Mouse (Mus musculus): ENCODE results near the gene Hoxd4. TPM values are rescaled to one million over a fixed set of nuclear protein-coding genes. Genes with fewer than 3 reads are reported as not detected.

Gene Hoxd4
- polyA plus RNA-seq, 1 experiment from 2014 or later = 4.7 TPM

DNA sequence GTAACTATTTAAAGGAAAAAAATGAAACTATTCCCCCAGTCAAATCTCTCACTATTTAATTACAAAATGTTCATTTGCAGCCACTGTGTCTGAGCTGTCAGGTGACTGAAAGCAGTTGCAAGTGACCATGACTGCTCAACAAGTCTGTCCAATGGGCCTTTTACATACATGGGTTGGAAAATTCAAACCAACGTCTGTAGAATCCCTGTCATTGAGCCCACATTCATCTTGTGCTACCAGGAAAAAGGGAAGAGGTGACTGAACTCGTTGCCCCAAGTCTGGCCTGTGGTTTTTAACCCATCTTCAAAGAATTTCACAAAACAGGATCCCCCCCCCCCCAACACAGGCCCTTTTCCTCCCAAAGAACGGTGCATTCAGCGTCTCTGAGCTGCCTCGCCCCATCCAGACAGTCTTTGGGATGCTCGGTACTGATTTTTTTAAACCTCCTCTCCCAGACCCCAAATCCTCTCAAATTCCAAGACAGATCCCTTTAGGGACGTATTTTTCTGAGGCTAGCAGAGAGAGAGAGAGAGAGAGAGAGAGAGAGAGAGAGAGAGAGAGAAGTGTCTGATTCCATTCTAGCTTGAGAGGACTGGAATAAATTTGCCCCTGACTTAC, 15.8 kb upstream of the Hoxd4 start:
- Histone ChIP-seq H3K4me1 (ENCODE audit: control insufficient read depth, insufficient read depth, low read length) (peaks cover 5% of the 10 kb centered on the region; the same call in 1 of the 2 replicates), H3K27me3 (ENCODE audit: control insufficient read depth, insufficient read depth, low read length) (peaks cover 7% of the 10 kb centered on the region; the same call in 1 of the 2 replicates), H3K9ac (replicated peaks; ENCODE audit: low read depth, low read length) (peak overlapping the region; percentile 92; the same call in 1 of the 2 replicates), H3K4me2 (ENCODE audit: low read depth, low read length) (peak overlapping the region; percentile 74), H3K9me3 (ENCODE audit: control insufficient read depth, low read length) (no peaks in the 10 kb centered on the region), H3K36me3 (ENCODE audit: control insufficient read depth, insufficient read depth, low read length) (no peaks in the 10 kb centered on the region), H3K27ac (ENCODE audit: low read depth, low read length) (peak overlapping the region; percentile 90; the same call in 1 of the 2 replicates), H3K4me3 (ENCODE audit: low read depth, low read length) (peak overlapping the region; percentile 39; the same call in 1 of the 2 replicates)
- no peak for ATAC-seq (ENCODE audit: low read depth)
- WGBS = 6% methylated on average over 7 of the region's 7 CpGs

DNA sequence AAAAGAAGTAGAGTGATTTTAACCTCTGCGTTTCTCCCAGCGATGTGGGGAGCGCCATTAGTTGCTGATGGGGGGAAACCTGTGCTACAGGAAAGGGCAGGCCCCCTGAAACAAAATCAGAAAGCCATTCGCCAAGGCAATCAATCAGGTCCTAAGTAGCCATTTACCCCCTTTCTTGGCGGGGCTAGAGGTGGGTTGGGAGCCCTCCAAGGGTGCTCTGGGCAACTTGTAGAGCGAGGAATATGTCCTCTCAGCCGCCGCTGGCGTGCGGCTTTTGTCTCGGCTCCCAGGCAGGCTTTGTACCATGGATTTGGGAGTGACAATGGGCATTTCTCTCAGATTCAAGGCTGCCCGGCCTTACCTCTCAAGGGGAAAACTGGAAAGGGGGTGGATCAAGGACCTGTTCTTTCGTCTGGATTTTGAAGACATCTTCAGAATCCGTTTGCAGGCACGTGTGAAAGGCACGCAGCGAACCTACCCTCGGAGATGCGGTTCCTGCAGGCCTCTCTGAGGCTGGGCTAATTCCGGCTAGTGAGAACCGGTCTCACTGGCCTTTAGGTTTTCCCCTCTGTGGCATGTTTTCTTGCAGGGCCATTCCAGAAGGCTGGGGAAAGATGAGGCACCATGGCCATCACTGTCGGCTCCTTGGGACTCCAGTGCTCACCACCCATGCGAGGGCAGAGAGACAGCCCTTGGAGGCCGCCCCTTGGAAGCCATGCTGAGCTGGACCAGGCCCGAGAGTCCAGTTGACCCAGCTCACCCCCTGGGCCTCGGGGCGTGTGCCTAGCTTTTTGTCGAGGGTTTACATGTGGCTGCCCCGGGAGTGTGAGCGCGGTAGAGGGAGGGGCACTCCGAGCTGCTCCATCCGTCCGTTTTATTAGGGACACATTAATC, 15.0 kb upstream of the Hoxd4 start:
- WGBS = 3% methylated on average over 34 of the region's 34 CpGs
- peak overlapping the region; percentile 74 for H3K4me2 ChIP-seq (ENCODE audit: low read depth, low read length)
- H3K9me3 ChIP-seq (ENCODE audit: control insufficient read depth, low read length) = no peaks in the 10 kb centered on the region
- H3K27ac ChIP-seq (ENCODE audit: low read depth, low read length) = peak overlapping the region; percentile 90
- peaks cover 7% of the 10 kb centered on the region; the same call in 1 of the 2 replicates for H3K27me3 ChIP-seq (ENCODE audit: control insufficient read depth, insufficient read depth, low read length)
- peak overlapping the region; percentile 53; the same call in 1 of the 2 replicates for H3K4me3 ChIP-seq (ENCODE audit: low read depth, low read length)
- ATAC-seq (ENCODE audit: low read depth) = peak; percentile 13; the same call in 1 of the 2 replicates
- H3K4me1 ChIP-seq (ENCODE audit: control insufficient read depth, insufficient read depth, low read length) = peaks cover 5% of the 10 kb centered on the region; the same call in 1 of the 2 replicates
- H3K36me3 ChIP-seq (ENCODE audit: control insufficient read depth, insufficient read depth, low read length) = no peaks in the 10 kb centered on the region
- peak overlapping the region; percentile 92 for H3K9ac ChIP-seq (replicated peaks; ENCODE audit: low read depth, low read length)

DNA sequence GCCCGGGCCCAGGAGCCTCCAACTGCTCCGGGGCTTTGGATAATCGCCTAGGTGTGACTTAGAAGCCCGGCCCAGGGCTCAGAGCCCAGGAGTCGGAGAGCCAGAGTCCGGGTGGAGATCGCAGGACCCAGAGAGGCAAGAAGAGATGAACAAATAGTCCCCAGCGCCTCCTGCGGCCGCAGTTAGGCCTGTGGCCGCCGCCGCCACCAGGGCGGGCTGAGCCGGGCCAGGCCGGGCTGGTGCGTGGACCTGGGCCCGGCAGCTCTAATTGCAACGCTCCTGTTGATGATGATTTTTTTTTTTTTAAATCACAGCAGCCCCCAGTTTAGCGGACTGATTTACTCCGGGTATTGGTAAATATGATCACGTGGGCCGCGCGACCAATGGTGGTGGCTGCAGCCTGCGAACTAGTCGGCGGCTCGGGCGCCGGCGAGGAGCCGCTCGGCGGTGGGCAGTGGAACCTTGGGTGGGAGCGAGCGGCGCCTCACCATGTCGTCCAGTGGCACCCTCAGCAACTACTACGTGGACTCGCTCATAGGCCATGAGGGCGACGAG, 14.1 kb upstream of the Hoxd4 start, which contains the start of gene Hoxd9:
Gene Hoxd9, plus strand, starts transcription at position 161 of the 555 bp plus-strand sequence.
- Histone ChIP-seq H3K36me3 (ENCODE audit: control insufficient read depth, insufficient read depth, low read length) (no peaks in the 10 kb centered on the region), H3K9me3 (ENCODE audit: control insufficient read depth, low read length) (no peaks in the 10 kb centered on the region), H3K4me2 (ENCODE audit: low read depth, low read length) (peak within 1 kb of the TSS; percentile 74), H3K27me3 (ENCODE audit: control insufficient read depth, insufficient read depth, low read length) (peaks cover 7% of the 10 kb centered on the region; the same call in 1 of the 2 replicates), H3K4me3 (ENCODE audit: low read depth, low read length) (peak within 1 kb of the TSS; percentile 53), H3K4me1 (ENCODE audit: control insufficient read depth, insufficient read depth, low read length) (peaks cover 5% of the 10 kb centered on the region; the same call in 1 of the 2 replicates), H3K9ac (replicated peaks; ENCODE audit: low read depth, low read length) (peak within 1 kb of the TSS; percentile 92), H3K27ac (ENCODE audit: low read depth, low read length) (peak within 1 kb of the TSS; percentile 90)
- ATAC-seq (ENCODE audit: low read depth) = peak; percentile 45
- WGBS = under 1% methylated on average over 40 of the region's 43 CpGs

DNA sequence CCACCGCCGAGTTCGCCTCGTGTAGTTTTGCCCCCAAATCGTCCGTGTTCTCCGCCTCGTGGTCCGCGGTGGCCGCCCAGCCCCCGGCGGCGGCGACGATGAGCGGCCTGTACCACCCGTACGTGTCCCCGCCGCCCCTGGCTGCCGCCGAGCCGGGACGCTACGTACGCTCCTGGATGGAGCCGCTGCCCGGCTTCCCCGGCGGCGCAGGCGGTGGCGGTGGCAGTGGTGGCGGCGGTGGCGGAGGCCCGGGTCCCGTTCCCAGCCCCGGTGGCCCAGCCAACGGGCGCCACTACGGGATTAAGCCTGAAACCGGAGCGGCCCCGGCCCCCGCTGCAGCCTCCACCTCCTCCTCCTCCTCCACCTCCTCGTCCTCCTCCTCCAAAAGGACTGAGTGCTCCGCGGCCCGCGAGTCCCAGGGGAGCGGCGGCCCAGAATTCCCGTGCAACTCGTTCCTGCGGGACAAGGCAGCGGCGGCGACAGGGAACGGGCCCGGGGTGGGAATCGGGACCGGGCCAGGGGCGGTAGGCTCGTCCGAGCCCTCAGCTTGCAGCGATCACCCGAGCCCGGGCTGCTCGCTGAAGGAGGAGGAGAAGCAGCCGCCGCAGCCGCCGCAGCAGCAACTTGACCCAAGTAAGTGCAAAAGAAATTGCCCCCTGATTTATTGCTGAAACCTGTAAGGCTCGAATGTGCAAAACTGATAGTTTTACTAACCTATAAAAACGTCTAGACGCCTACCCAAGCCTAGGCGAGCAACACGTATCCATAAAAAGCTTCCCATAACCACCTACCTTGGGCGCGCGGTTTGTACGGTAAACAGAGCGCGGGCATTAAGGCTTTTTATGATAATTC, 13.3 kb upstream of the Hoxd4 start:
- WGBS = under 1% methylated on average over 61 of the region's 86 CpGs
- peak; percentile 25 for ATAC-seq (ENCODE audit: low read depth)
- peak overlapping the region; percentile 92 for H3K9ac ChIP-seq (replicated peaks; ENCODE audit: low read depth, low read length)

DNA sequence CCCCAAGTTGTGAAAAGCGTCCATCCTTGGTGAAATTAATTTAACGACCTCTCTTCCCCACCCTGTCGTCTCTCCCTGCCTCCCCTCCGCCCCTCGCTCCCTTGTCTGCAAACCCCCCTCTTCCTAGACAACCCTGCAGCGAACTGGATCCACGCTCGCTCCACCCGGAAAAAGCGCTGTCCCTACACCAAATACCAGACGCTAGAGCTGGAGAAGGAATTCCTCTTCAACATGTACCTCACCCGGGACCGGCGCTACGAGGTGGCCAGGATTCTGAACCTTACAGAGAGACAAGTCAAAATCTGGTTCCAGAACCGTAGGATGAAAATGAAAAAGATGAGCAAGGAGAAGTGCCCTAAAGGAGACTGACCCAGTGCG, 12.7 kb upstream of the Hoxd4 start:
- no peaks in the 10 kb centered on the region for H3K36me3 ChIP-seq (ENCODE audit: control insufficient read depth, insufficient read depth, low read length)
- ATAC-seq (ENCODE audit: low read depth) = 0 out of 2 replicates have a peak, but pooled peaks have one; percentile 9
- peak overlapping the region; percentile 53 for H3K4me3 ChIP-seq (ENCODE audit: low read depth, low read length)
- peak overlapping the region; percentile 92 for H3K9ac ChIP-seq (replicated peaks; ENCODE audit: low read depth, low read length)
- H3K27me3 ChIP-seq (ENCODE audit: control insufficient read depth, insufficient read depth, low read length) = peaks cover 7% of the 10 kb centered on the region; the same call in 1 of the 2 replicates
- peak overlapping the region; percentile 90 for H3K27ac ChIP-seq (ENCODE audit: low read depth, low read length)
- peak overlapping the region; percentile 74 for H3K4me2 ChIP-seq (ENCODE audit: low read depth, low read length)
- no peaks in the 10 kb centered on the region for H3K9me3 ChIP-seq (ENCODE audit: control insufficient read depth, low read length)
- 3% methylated on average over 17 of the region's 17 CpGs for WGBS
- peaks cover 15% of the 10 kb centered on the region; the same call in 1 of the 2 replicates for H3K4me1 ChIP-seq (ENCODE audit: control insufficient read depth, insufficient read depth, low read length)

More for the DNA sequence above, 13.3 kb upstream of the Hoxd4 start:
- H3K4me3 ChIP-seq (ENCODE audit: low read depth, low read length) = peak overlapping the region; percentile 53
- H3K27ac ChIP-seq (ENCODE audit: low read depth, low read length) = peak overlapping the region; percentile 90
- H3K36me3 ChIP-seq (ENCODE audit: control insufficient read depth, insufficient read depth, low read length) = no peaks in the 10 kb centered on the region
- peak overlapping the region; percentile 74 for H3K4me2 ChIP-seq (ENCODE audit: low read depth, low read length)
- peaks cover 7% of the 10 kb centered on the region; the same call in 1 of the 2 replicates for H3K27me3 ChIP-seq (ENCODE audit: control insufficient read depth, insufficient read depth, low read length)
- no peaks in the 10 kb centered on the region for H3K9me3 ChIP-seq (ENCODE audit: control insufficient read depth, low read length)
- H3K4me1 ChIP-seq (ENCODE audit: control insufficient read depth, insufficient read depth, low read length) = peaks cover 9% of the 10 kb centered on the region; the same call in 1 of the 2 replicates

DNA sequence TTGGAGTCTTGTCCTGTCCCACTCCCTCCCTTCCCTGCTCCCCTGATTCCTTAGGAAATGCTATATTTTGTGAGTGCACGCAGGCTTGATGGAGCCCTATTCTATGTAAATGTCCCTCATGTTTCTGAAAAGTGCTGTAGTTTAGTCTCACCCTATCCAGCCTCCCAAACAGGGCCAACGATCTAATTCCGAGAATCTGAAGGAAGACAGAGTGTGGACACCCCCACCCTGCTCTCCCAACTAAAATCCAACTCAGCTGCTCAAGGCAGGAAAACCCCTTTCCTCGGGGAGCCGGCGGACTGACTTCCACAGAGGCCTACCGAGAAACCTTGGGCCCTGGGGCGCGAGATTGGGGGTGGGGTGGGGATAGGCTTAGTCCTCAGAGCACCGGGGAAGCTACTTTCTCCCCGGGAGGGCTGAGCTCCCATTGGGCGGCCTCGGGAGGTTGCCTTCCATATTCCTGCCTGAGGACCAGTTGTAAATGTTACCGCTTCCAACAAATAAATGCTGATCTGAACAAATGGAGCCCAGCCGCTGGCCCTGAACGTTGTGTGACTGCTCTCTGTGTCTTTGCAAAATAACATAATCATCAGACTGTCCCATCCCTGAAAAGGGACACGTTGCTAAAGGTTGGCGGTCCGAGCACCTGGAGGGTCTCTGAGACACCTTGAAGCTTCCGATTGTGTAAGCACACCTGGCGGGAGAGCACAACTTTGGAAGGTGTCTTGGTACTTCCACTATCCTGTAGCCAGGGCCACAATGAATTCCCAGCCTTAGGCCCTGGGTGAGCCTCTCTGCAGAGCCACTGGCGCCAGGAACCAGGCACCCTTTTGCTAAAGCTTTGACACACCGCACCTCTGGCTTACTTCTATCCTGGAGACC, 11.8 kb upstream of the Hoxd4 start:
- H3K4me2 ChIP-seq (ENCODE audit: low read depth, low read length) = peak overlapping the region; percentile 74
- no peaks in the 10 kb centered on the region for H3K36me3 ChIP-seq (ENCODE audit: control insufficient read depth, insufficient read depth, low read length)
- H3K27me3 ChIP-seq (ENCODE audit: control insufficient read depth, insufficient read depth, low read length) = peaks cover 5% of the 10 kb centered on the region; the same call in 1 of the 2 replicates
- H3K9me3 ChIP-seq (ENCODE audit: control insufficient read depth, low read length) = no peaks in the 10 kb centered on the region
- peak overlapping the region; percentile 90 for H3K27ac ChIP-seq (ENCODE audit: low read depth, low read length)
- H3K4me3 ChIP-seq (ENCODE audit: low read depth, low read length) = peak overlapping the region; percentile 53
- peak overlapping the region; percentile 92 for H3K9ac ChIP-seq (replicated peaks; ENCODE audit: low read depth, low read length)
- 7% methylated on average over 23 of the region's 23 CpGs for WGBS
- H3K4me1 ChIP-seq (ENCODE audit: control insufficient read depth, insufficient read depth, low read length) = peaks cover 15% of the 10 kb centered on the region; the same call in 1 of the 2 replicates
- ATAC-seq (ENCODE audit: low read depth) = no peak

DNA sequence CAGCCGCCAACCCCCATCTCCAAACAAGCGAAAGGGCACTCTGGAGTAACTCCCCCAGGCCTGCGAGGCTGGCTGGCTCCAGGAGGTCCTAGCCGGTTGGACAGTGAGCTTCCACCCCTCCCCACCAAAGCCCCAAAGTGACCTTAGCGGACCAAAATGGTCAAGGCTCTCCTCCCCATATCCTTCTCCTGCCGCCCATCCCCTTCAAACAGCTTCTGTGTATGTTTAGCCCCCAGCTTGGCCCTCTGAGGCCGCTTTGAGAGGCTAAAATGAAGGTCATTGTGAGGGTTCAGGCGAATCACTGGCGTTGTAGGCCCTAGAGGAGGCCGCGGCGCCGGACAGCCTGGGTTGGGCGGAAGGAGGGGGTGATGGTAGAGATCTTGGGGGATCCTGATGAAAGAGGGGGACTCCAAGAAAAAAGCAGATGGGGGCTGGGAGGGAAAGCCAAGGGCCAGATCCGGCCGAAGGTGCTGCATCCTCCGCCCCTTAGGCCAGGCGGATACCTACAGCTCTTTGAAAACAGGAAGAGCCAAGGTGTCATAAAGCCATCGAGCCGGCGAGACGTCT, 11.1 kb upstream of the Hoxd4 start:
- Histone ChIP-seq H3K4me1 (ENCODE audit: control insufficient read depth, insufficient read depth, low read length) (peaks cover 15% of the 10 kb centered on the region; the same call in 1 of the 2 replicates), H3K27ac (ENCODE audit: low read depth, low read length) (peak overlapping the region; percentile 90), H3K27me3 (ENCODE audit: control insufficient read depth, insufficient read depth, low read length) (0 out of 2 replicates have a peak, but pooled peaks cover under 1% of the 10 kb centered on the region), H3K9me3 (ENCODE audit: control insufficient read depth, low read length) (no peaks in the 10 kb centered on the region), H3K9ac (replicated peaks; ENCODE audit: low read depth, low read length) (peak overlapping the region; percentile 92), H3K4me3 (ENCODE audit: low read depth, low read length) (peak overlapping the region; percentile 53), H3K36me3 (ENCODE audit: control insufficient read depth, insufficient read depth, low read length) (no peaks in the 10 kb centered on the region), H3K4me2 (ENCODE audit: low read depth, low read length) (peak overlapping the region; percentile 74)
- no peak for ATAC-seq (ENCODE audit: low read depth)
- WGBS = 6% methylated on average over 22 of the region's 22 CpGs
